Mouse (Mus musculus): Measurements from ENCODE around the gene Cfc1. TPM values are rescaled to one million over a fixed set of nuclear protein-coding genes. Genes with fewer than 3 reads are reported as not detected.

Gene Cfc1
- total RNA-seq, 1 experiment: 0.58 TPM

GRCm38 (mm10) chr1:34587298-34588096, 52.0 kb downstream of the Cfc1 start:
- no peak overlapping the region; the same call in 1 of the 2 replicates for H3K9ac ChIP-seq (ENCODE audit: insufficient read depth, low read depth, low read length, poor library complexity, severe bottlenecking)
- no peak for TF ChIP-seq HCFC1 (IDR thresholded peaks at IDR 0.05; ENCODE audit: borderline replicate concordance, insufficient read depth, low read length)

More at GRCm38 (mm10) chr1:34587298-34588096, 52.0 kb downstream of the Cfc1 start:
- Histone ChIP-seq H3K27ac (ENCODE audit: insufficient read depth, low read depth, low read length, poor library complexity, severe bottlenecking) (no peak overlapping the region), H3K4me1 (ENCODE audit: control insufficient read depth in 2 of 2, insufficient read depth in 2 of 2, low read length in 2 of 2, poor library complexity in 1 of 2) (no peaks in the 10 kb centered on the region), H3K36me3 (ENCODE audit: control insufficient read depth, insufficient read depth, low read length, poor library complexity, severe bottlenecking) (no peaks in the 10 kb centered on the region), H3K4me3 (ENCODE audit: insufficient read depth in 1 of 2, low read depth in 1 of 2, low read length in 2 of 2, poor library complexity in 1 of 2, severe bottlenecking in 1 of 2) (no peak overlapping the region), H3K9me3 (ENCODE audit: control insufficient read depth, insufficient read depth, low read depth, low read length) (no peaks in the 10 kb centered on the region)
- no peak for DNase-seq (ENCODE audit: low read depth, low spot score)
- in situ Hi-C loops (cut with MboI; ENCODE audit: low sequenced_read_pairs in 2 of 2, unreplicated experiment in 2 of 2): no loop called here

Other genes with a start within 250 kb of the Cfc1 start
- 21.6 and 26.6 TPM in 2 replicates for gene Ccdc115, start 96.0 kb upstream of the Cfc1 start, total RNA-seq (2012; rRNA removed)
- gene Imp4, start 95.8 kb upstream of the Cfc1 start, total RNA-seq (2012; rRNA removed): 103 and 111 TPM in 2 replicates
- gene Ptpn18, start 75.9 kb upstream of the Cfc1 start, total RNA-seq (2012; rRNA removed): 2.6 and 4.0 TPM in 2 replicates
- gene Prss39, start 37.2 kb upstream of the Cfc1 start, total RNA-seq (2012; rRNA removed): not detected in 2 replicates
- not detected in 2 replicates for gene Prss40, start 25.3 kb downstream of the Cfc1 start, total RNA-seq (2012; rRNA removed)
- not detected in 2 replicates for gene Amer3, start 44.0 kb downstream of the Cfc1 start, total RNA-seq (2012; rRNA removed)